Mouse (Mus musculus) c-Kit-positive CD71-negative TER-119-negative erythroid progenitor cells, embryonic 14.5 days (primary cell): ENCODE measurements at regions not wholly inside any gene's neighbourhood (a gene's known extent, or its start where the extent isn't known, plus 50 kb on each side); places are given as distances from the start of the nearest gene placed in this dataset.

Experiments
- DNase-seq: peaks from one replicate; pipeline ENCODE4 v3.0.0-alpha.2; 2013; ENCODE audit warnings: low read depth

- DNase-seq: no peak
These were observed 1561.2 kb upstream of the Zeb2 start for GRCm38 (mm10) chr2:46678366-46678765.

GRCm38 (mm10) chr2:46669517-46670291, 1552.5 kb upstream of the Zeb2 start:
- no peak for DNase-seq

- DNase-seq: no peak
These were observed 1549.8 kb upstream of the Zeb2 start for GRCm38 (mm10) chr2:46666990-46667337.

- no peak for DNase-seq
These were observed 1549.1 kb upstream of the Zeb2 start for GRCm38 (mm10) chr2:46666084-46666989.

GRCm38 (mm10) chr2:46661876-46662275, 1544.7 kb upstream of the Zeb2 start:
- no peak for DNase-seq

- DNase-seq: no peak
These were observed 1543.4 kb upstream of the Zeb2 start for GRCm38 (mm10) chr2:46660577-46660976.

GRCm38 (mm10) chr2:46655289-46655688, 1538.1 kb upstream of the Zeb2 start:
- no peak for DNase-seq

- DNase-seq: no peak
These were observed 1535.4 kb upstream of the Zeb2 start for GRCm38 (mm10) chr2:46652616-46653015.

- no peak for DNase-seq
These were observed 1529.2 kb upstream of the Zeb2 start for GRCm38 (mm10) chr2:46646366-46646765.

- no peak for DNase-seq
These were observed 1492.0 kb upstream of the Zeb2 start for GRCm38 (mm10) chr2:46609217-46609616.

- DNase-seq: no peak
These were observed 1464.6 kb upstream of the Zeb2 start for GRCm38 (mm10) chr2:46581773-46582172.

GRCm38 (mm10) chr2:46570416-46570815, 1453.2 kb upstream of the Zeb2 start:
- no peak for DNase-seq

- DNase-seq: no peak
These were observed 1416.2 kb upstream of the Zeb2 start for GRCm38 (mm10) chr2:46533395-46533794.

GRCm38 (mm10) chr2:46530686-46531085, 1413.5 kb upstream of the Zeb2 start:
- DNase-seq: no peak

- DNase-seq: no peak
These were observed 1408.0 kb upstream of the Zeb2 start for GRCm38 (mm10) chr2:46525223-46525622.

GRCm38 (mm10) chr2:46524625-46525024, 1407.4 kb upstream of the Zeb2 start:
- no peak for DNase-seq

GRCm38 (mm10) chr2:46521147-46521965, 1404.2 kb upstream of the Zeb2 start:
- DNase-seq: no peak

- DNase-seq: no peak
These were observed 1395.2 kb upstream of the Zeb2 start for GRCm38 (mm10) chr2:46512237-46513028.

GRCm38 (mm10) chr2:46506951-46507350, 1389.8 kb upstream of the Zeb2 start:
- DNase-seq: no peak

GRCm38 (mm10) chr2:46503074-46503473, 1385.9 kb upstream of the Zeb2 start:
- DNase-seq: no peak

GRCm38 (mm10) chr2:46492299-46492698, 1375.1 kb upstream of the Zeb2 start:
- no peak for DNase-seq

GRCm38 (mm10) chr2:46491081-46491480, 1373.9 kb upstream of the Zeb2 start:
- no peak for DNase-seq
